Mouse (Mus musculus): ENCODE results near the gene Tgif2.
"Not testable (repeated sequence)": the region's sequence is repeated elsewhere in the genome, so short reads cannot be mapped to it uniquely, and the experiment has no call there.

Gene Tgif2

GRCm38 (mm10) chr2:156874760-156875510 lies 35.1 kb downstream of the Tgif2 start:
- no peak for DNase-seq (ENCODE audit: low spot score)

GRCm38 (mm10) chr2:156877726-156878125 lies 37.9 kb downstream of the Tgif2 start:
- DNase-seq (ENCODE audit: low spot score), result no peak

- DNase-seq (ENCODE audit: low spot score), result no peak
Measured at GRCm38 (mm10) chr2:156879541-156879940, 39.7 kb downstream of the Tgif2 start.

GRCm38 (mm10) chr2:156882431-156883001 lies 42.7 kb downstream of the Tgif2 start:
- DNase-seq (ENCODE audit: low spot score), result peak; percentile 79

GRCm38 (mm10) chr2:156884396-156885211 lies 44.8 kb downstream of the Tgif2 start:
- no peak for DNase-seq (ENCODE audit: low spot score)

- not testable (repeated sequence) for DNase-seq (ENCODE audit: low spot score)
Measured at GRCm38 (mm10) chr2:156885666-156886065, 45.9 kb downstream of the Tgif2 start.

GRCm38 (mm10) chr2:156886084-156886631 lies 46.4 kb downstream of the Tgif2 start:
- DNase-seq (ENCODE audit: low spot score), result no peak

GRCm38 (mm10) chr2:156887017-156887416 lies 47.2 kb downstream of the Tgif2 start, which contains the start of gene Sla2:
Gene Sla2 (minus strand): TSS chr2:156887192.
- DNase-seq (ENCODE audit: low spot score), result no peak

GRCm38 (mm10) chr2:156888490-156888889 lies 48.7 kb downstream of the Tgif2 start:
- no peak for DNase-seq (ENCODE audit: low spot score)

- DNase-seq (ENCODE audit: low spot score), result no peak
Measured at GRCm38 (mm10) chr2:156892240-156892639, 52.4 kb downstream of the Tgif2 start.

- DNase-seq (ENCODE audit: low spot score), result no peak
Measured at GRCm38 (mm10) chr2:156892821-156893220, 53.0 kb downstream of the Tgif2 start.

GRCm38 (mm10) chr2:156894496-156895265 lies 54.9 kb downstream of the Tgif2 start:
- no peak for DNase-seq (ENCODE audit: low spot score)

- DNase-seq (ENCODE audit: low spot score), result no peak
Measured at GRCm38 (mm10) chr2:156896384-156896914, 56.6 kb downstream of the Tgif2 start.

- DNase-seq (ENCODE audit: low spot score), result no peak
Measured at GRCm38 (mm10) chr2:156897034-156897433, 57.2 kb downstream of the Tgif2 start.

GRCm38 (mm10) chr2:156898374-156898773 lies 58.6 kb downstream of the Tgif2 start:
- DNase-seq (ENCODE audit: low spot score), result no peak

- DNase-seq (ENCODE audit: low spot score), result no peak
Measured at GRCm38 (mm10) chr2:156899184-156899583, 59.4 kb downstream of the Tgif2 start.

GRCm38 (mm10) chr2:156901344-156901743 lies 61.5 kb downstream of the Tgif2 start:
- no peak for DNase-seq (ENCODE audit: low spot score)

GRCm38 (mm10) chr2:156901883-156902282 lies 62.1 kb downstream of the Tgif2 start:
- no peak for DNase-seq (ENCODE audit: low spot score)

- DNase-seq (ENCODE audit: low spot score), result not testable (repeated sequence)
Measured at GRCm38 (mm10) chr2:156902411-156902810, 62.6 kb downstream of the Tgif2 start.

GRCm38 (mm10) chr2:156903367-156903766 lies 63.6 kb downstream of the Tgif2 start:
- no peak for DNase-seq (ENCODE audit: low spot score)

All from c-Kit-positive CD71-positive TER-119-positive erythroid progenitor cells, embryonic 14.5 days (primary cell).